Mouse (Mus musculus): ENCODE measurements around the gene Cgn.

Gene Cgn

DNA sequence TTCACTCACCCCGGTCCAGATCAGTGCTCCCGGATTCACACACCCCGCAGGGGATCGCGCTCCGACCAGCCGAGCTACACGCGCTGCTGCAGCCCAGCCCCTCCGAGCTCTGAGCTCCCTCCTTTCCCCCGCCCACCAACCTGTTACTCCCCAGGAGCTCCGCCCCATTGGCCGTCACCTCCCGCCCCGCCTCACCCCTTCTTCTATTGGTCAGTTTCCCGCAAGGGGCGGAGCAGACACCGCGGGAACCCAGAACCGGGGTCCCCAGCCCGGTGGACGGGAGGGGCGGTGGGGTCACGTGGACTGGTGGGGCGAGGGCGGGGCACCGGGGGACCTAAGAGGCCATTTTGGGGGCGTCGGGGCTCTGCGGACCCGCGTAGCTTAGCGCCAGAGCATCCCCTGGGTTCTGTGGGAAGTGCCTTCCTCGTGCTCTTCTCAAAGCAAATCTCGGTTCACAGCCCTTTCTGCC is at the start of gene Cgn:
Cgn (minus strand) TSS at position 126 of the 469 bp plus-strand sequence.
- peak; percentile 96 for DNase-seq (ENCODE audit: low read depth, low spot score)

DNA sequence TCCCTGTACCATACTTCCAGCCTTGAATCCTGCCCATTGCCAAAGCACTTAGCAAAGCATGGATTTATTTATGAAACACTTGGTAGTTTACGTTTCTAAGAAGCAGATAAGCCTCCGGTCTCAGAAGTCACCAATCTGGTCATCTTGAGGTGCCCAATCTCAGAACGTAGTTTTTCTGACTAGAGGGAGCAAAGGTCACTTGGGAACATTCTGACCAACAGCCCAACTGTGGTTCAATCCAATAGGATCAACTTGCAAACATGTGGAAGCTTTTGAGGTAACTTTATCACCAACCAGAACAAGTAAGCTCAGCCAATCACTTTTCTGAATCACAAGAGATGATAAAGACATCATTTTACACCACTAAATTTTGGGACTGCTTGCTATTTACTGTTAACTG is 49.1 kb upstream of the Cgn start:
- no peak for DNase-seq (ENCODE audit: low read depth, low spot score)

DNA sequence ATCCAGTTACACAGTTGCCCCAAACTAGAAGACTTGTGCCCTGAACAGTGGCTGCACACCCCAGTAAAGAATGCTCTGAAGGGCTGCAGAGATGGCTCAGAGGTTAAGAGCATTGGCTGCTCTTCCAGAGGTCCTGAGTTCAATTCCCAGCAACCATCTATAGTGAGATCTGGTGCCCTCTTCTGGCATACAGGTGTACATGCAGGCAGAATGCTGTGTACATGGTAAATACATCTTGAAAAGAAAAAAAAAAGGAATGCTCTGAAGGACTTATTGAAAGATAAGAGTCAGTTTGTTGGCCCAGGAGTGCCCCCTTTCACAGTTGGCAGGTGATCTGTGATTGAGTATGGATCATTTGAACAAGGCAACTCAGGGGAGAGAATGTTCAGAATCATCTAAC is 47.1 kb upstream of the Cgn start:
- peak; percentile 19 for DNase-seq (ENCODE audit: low read depth, low spot score)

DNA sequence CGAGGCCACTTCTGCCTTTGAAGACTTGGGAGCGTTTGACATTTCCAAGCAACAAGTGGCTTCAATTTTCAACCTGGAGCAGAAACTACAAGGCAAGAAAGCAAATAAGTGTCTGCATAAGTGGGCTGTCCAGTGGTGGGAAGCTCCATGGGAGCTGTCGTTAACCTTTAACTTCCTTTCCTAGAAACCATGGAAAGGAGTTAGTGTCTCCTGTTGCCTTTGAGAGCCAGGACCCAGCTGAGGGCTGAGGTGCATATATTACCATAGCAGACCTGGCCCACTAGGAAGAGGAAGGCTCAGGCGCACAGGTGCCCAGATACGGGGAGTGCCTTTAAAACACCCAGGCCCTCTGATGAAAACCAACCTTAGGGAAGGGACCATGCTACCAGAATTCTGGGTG is 46.4 kb upstream of the Cgn start:
- DNase-seq (ENCODE audit: low read depth, low spot score): no peak

DNA sequence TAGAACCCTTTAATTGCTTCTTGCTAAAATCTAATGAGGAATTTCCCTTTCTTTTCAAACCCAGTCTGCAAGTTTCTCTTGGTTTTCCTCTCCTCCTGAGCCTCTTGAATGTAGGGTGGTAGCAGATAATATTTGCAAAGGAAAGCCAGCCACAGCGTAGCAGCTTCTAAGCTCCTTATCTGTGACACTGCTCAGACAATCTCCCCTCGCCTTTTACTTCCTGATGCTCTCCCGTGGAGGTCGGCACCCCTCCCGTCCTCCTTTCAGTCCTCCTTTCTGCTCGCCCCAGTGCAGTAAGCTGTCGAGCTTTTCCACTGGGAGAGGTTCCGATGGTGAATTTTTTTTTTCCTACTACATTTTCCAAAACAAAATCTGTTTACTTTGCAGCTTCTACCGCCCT is 45.8 kb upstream of the Cgn start:
- DNase-seq (ENCODE audit: low read depth, low spot score): no peak

DNA sequence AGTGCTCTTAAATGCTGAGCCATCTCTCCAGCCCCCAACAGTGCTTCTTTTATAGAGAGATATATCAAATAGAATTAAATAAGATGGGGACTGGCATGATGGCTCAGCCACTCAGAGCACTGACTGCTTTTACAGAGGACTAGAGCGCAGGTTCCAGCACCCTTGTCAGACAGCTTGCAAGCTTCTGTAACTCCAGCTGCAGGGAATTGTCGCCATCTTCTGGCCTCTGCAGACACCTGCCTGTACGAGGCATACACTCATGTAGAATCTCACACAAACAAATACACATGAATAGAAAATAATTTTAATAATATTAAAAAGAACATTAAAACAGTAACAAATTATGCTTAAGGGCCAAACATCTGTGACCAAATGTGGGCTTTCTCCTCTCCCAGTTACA is 37.8 kb upstream of the Cgn start:
- no peak for DNase-seq (ENCODE audit: low read depth, low spot score)

DNA sequence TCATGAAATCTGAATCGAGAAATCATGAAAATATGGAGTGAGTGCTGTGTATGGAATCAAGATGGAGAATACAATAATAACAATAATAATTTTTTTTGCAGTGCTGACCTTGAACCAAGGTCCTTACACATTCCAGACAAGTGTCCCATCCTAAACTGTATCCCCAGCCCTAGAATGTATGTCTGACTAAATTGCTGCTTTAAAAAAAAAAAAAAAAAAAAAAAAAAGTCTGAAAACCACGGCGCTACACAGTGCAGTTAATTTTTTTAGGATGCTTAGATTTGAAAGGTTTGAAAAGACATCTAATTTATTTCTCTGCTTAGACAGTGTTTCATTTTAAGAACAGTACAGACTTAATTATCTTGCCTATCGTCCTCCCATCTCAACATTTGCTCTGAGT is 35.8 kb upstream of the Cgn start:
- DNase-seq (ENCODE audit: low read depth, low spot score): no peak

DNA sequence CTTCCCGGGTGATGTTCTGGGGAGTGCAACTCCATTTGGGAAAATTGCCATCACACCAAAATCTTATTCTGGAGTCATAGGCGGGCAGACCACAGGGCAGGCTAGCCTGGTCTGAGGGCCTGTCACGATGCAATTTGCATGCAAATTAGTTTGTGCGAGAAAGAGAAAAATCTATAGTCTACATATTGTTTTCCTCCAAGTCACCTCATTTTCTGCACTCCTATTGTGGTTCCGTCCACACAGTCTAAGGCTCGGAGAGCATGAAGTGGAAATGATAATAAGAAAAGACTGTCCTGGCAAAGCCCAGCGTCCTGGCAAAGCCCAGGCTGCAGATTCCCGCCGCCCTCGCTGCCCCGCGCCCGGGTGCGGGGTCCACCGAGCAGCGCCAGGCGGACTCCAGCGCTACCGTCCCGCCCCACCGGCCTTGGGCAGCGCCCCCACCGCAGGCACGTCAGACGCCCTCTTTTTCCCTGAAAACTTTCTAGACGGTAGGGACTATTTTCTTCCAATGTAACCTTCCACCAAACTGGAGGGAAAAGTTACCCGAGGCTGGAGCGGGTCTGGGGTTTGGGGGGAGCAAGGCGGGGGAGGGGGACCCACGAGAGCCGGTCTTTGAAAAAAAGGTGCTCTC is 34.8 kb upstream of the Cgn start:
- peak; percentile 41 for DNase-seq (ENCODE audit: low read depth, low spot score)

DNA sequence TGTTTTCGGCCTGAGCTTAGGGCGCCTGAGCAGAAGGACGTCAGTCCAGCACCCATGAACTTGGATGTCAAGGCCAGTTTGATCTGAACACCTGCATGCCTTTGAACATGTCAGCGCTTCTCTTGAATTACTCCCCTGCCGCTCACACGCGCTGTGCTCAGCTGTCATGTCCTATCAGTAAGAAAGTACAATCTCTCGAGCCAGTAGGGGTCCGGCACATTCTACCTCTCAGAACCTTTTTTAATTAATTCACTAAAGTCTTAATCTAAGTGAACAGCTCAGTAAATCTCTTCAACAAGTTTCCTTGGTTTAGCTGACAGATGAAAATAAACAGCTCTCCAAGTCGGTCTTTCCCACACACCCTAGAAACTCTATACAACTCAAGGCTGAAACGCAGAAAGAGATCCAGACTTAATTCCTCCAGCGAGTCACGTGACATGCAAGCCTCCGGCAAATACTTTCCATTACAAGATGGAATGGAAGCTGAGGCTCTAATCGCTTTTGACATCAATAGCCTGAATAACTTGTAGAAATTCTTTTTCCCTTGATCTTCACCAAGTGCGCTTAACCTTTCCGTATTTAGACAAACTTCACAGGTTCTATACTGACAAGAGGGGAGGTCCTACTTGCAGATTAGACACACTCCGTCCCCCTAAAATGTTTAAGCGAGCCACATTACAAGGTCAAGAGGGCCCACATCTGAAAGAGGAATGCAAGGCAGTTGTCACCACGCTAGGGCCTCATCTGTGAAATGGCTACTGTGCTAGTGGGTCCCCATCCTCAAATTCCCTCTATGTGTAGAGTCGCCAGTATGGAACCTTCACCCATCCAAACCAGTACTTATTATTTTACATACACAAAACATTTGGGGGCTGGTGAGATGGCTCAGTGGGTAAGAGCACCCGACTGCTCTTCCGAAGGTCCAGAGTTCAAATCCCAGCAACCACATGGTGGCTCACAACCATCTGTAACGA is 33.4 kb upstream of the Cgn start:
- no peak for DNase-seq (ENCODE audit: low read depth, low spot score)

DNA sequence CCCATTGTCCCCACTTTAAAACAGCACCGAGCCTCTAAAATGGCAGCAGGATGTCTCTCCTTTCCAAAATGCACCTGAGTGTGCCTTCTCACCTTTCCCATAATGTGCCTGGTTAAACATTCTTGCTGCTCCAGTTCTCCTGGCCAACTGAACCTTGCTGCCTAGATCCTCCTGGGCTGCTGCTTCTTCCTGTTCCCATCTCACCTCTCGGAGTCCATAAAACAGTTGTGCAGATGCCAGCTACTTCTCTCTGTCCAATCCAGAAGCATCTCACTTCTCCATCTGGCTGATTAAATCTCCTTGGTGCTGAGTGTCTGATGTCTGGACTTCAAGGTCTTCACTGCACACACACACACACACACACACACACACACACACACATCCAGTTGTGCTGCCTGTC is 31.4 kb upstream of the Cgn start:
- no peak for DNase-seq (ENCODE audit: low read depth, low spot score)

DNA sequence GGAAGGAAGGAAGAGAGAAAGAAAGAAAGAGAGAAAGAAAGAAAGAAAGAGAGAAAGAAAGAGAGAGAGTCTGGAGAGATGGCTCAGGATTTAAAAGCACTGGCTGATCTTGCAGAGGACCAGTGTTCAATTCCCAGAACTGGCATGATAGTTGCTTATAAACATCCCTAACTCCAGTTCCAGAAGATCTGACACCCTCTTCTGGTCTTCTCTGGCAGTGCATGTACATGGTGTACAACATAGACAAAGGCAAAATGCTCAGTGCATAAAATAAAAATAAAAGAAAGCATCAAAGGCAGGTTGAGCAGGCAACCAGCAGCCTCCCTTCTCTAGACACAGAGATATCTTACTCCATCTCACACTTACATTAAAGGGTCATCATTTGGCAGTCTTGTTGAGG is 29.3 kb upstream of the Cgn start:
- DNase-seq (ENCODE audit: low read depth, low spot score): no peak

DNA sequence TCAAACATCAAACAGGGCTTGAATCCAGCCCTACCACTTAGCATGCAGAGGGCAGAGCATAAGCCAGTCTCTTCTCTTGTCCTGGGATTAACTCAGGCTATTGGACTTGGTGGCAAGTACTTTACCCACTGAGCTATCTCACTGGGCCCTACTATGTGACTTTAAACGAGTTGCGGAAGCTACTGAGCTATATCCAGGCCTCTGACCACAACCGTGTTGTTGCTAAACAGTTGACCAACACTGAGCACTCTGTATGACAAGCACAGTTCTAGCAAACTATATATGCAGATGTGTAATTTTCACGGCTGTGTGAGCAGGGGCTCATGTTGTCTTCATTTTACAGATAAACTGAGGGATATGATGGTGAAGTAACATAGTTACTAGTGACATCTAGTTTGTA is 28.4 kb upstream of the Cgn start:
- no peak for DNase-seq (ENCODE audit: low read depth, low spot score)

DNA sequence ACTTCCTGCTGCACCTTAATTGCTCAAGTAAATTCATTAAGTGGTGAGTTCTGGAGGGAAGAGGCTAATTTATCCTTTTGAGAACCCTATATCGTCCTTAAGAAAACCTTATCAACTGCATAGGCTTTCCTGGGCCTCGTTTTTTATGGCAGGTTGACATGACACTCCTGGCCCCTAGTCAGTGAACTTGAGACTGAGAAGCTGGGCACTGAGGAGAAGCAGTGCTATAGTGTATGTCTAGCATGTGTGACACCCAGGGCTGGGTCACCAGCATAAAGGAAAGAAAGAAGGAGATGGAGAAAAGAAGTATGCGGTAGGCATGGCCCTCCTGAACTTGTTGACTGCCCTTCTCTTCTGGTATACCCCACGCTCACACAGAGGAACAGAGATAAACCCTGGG is 27.8 kb upstream of the Cgn start:
- no peak for DNase-seq (ENCODE audit: low read depth, low spot score)

DNA sequence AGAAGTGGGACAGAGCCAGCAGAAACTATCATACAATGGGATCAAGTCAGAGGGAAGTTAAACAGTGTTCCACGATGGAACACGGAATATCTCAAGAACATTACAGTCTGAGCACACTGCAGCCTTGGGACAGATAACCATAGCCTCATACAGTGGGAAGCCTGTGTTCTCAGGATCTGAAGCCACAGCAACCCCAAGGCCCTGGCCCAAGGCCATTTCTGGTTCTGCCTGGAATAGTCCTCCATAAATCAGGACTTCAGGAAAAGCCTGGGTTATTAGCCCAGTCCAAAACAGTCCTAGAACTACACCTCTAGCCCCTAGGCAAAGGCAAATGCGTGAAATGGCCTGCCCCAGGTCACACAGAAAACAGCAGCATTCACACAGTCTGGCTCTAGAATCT is 27.4 kb upstream of the Cgn start:
- no peak for DNase-seq (ENCODE audit: low read depth, low spot score)

DNA sequence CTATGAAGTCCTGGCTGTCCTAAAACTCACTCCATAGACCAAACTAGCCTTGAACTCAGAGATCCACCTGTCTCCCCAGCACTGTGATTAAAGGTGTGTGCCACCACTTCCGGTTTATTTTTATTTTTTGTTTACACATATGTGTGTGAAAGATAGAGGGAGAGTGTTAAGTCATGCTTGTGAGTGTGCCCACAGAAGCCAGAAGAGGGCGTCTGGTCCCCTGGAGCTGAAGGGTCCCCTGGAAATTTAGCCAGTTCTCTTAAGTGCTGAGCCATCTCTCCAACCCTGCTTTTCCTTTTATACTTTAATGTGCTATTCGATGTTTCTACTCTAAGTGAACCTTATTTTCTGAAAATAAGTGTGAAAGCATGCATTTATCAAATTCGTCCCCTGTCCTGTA is 25.3 kb upstream of the Cgn start:
- DNase-seq (ENCODE audit: low read depth, low spot score): peak; percentile 60

DNA sequence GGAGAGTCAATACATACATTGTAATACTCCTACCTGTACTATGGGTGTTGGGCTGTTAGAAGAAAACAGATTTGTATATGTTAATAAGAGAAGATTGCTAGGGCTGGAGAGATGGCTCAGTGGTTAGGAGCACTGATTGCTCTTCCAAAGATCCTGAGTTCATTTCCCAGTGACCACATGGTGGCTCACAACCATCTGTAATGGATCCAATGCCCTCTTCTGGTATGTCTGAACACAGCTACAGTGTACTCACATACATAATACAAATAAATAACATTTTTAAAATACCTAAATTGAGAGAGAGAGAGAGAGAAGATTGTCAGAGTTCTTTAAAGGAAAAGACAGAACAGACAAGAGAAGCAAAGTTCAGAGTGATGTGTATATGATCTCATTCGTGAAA is 22.0 kb upstream of the Cgn start:
- DNase-seq (ENCODE audit: low read depth, low spot score): no peak

DNA sequence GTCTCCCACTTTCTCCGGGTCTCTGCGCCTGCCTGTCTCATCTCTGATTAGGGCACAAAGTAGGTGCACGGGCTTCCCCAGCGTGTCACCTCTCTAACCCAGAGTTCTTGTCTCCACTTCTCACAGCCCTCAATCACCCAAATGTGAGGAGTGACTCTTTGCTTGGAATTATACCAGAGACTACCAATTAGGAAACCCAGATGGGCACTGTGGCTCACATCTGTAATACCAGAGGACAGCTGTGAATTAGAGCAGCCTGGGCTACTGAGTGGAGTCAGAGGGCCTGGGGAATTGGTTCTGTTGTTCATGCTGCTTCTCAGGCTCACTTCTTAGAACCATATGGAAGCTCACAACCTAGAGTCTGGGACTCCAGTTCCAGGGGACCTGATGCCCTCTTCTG is 18.7 kb upstream of the Cgn start:
- DNase-seq (ENCODE audit: low read depth, low spot score): no peak

DNA sequence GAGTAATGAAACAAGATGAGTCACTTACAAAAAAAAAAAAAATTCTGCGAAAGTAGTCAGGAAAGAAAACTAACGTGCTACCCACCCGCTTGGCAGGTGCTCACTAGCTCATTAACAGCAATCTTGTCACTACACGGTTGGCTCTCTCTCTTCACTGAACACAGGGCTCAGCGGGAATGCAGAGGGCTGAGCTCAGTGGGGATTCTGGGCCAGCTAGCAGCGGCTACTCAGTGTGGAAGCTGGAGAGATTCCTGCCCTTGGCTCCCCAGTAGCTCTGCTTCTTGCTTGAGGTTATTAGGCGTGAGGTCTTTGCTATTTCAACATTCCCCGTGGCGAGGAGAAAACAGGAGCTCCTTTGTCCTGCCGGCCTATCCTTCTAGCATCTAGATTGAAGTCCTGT is 17.9 kb upstream of the Cgn start:
- DNase-seq (ENCODE audit: low read depth, low spot score): no peak

DNA sequence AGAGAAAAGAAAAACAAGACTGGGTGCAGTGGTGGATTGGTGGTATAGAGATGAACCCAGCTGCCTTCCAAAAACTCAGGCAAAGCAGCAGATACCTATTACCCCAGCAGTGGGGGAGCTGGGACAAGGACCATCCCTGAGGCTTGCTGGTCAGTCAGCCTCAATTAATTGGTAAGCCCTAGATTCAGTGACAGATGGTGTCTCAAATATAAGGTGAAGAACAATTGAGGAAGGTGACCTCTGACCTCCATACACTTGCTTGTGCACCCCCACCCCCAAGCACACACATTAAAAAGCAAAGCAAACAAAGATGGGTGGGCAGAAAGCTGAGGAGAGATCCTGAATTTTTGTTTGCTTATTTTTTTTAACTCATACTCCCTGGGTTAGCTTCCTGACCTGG is 9.9 kb upstream of the Cgn start:
- DNase-seq (ENCODE audit: low read depth, low spot score): no peak

DNA sequence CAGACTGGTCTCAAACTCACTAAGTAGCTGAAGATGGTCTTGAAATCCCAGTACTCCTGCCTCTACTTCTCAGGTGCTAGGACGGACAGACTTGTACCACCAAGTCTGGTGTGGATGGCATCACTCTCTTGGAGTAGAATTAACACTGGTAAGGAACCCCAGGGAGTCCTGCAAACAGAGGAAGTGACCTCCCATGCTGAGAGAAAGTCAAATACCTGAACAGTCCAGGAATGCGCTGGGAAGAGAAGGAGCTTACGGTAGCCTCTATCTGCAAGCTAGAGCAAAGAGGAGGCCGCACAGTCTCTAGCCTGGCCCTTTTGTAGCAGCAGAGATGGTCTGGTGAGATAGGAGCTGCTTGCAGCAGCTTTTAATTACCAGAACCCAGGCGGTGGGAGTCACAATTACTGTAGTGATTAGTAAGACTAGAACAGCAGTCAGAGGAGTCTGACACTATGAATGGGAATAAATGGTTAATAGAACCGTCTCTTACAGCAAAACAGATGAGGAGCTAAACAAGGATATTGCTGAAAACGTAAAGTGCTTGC is 9.4 kb upstream of the Cgn start:
- DNase-seq (ENCODE audit: low read depth, low spot score): no peak

DNA sequence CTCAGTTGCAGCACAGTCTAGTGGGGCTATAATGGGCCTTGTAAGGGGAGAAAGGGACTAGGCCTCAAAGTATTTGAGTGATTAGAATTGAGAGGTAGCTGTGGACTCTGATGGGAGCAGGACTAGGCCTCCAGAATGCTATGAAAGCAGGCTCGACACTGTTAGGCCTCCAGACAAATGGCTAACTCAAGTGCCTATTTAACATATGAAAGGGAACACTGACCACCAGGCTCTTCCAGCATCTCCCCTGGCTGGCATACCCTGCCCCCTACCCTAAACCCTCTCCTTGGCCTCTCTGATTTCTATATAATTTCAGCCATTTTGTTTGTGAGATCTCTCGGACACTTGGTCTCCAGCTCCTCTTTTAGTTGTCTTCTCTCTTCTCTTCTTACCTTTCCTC is 8.1 kb upstream of the Cgn start:
- no peak for DNase-seq (ENCODE audit: low read depth, low spot score)

DNA sequence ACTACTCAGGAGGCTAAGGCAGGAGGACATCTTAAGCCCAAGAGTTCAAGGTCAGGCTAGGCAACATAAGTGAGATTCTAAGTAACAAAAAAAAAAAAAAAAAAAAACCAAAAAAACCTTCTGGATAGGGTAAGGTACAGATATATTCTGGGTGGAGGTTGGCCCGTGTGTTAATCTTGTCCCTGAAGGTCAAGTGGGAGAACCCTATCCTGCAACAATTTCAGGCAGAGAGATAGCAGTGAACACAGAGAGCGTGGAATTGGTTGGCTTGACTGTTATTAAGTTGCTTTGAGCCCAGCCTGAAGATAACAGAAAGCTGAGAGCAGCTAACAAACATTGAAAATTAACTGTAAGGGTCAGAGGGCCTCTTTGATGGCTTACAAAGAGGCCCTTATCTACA is 7.4 kb upstream of the Cgn start:
- no peak for DNase-seq (ENCODE audit: low read depth, low spot score)

DNA sequence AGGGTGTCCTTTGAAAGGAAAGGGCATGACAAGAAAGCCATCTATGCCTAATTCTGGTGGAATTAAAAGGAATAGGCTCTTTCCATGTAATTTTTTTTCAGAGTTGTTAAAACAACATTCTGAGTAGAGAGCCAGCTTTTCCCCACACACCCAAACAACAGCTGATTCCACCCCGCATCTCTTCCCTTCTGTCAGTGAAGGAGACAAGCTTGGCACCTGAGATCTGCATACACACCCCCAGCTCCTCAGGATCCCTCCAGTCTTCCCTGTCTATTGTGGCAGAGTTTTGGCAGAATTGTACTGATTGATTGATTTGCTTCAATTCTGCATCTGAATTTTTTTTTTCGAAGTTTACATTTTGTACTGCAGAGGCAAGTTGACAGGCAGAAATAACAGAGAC is 6.0 kb upstream of the Cgn start:
- DNase-seq (ENCODE audit: low read depth, low spot score): no peak
